Mouse (Mus musculus): ENCODE results near the gene Vill.

GRCm38 (mm10) chr9:119070173-119070825 is 17.7 kb downstream of the Vill start:
- TF ChIP-seq CTCF (IDR thresholded peaks at IDR 0.05; ENCODE audit: low read depth): no peak
- no peak for TF ChIP-seq EP300 (IDR thresholded peaks at IDR 0.05; ENCODE audit: low read depth)
